ENCODE assay signal across 24 mouse cellular contexts in the genomic region with DNA sequence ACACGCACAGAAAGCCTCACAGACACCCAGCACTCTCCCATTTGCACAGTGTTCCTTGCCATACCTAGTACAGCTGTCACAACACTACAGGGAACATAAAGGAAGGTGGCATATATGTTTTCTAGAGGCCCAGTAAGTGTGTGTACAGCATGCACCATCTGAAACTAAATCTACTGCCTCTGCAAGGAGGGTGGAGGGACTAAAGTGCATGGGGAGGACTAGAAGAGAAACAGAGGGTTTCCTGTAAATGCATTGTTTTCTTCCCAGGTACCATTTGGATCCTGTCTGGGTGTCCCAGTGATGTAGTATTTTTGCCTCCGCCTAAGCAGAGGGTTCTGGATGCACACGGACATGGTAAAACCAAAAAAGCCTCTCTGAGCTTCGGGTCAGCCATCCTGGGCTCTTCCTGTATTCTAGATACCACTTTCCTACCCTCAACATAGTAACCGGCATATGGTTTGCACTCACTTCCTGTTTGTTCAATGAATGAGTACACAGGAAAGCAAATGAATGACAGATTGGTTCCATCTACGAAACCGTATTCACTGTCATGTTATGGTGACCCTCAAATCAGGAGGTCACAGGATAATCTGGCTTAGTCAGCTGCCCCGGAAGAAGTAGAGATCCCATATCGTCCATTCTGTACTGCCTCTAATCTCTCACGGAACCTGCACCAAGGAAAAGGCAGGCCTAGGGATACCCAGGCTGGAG. TPM values are rescaled to one million over a fixed set of nuclear protein-coding genes. Genes with fewer than 3 reads are reported as not detected.
DNase-seq lines count a peak whose midpoint lies in the region; ATAC-seq lines count a peak whose summit lies in the region.
"Had no signal": no experiment of that assay in that cellular context is flagged by ENCODE, and none has a peak within 500 bp of the region (broad histone marks: within the 10 kb centered on the region; RNA-seq: fewer than 3 reads in every experiment).

No protein-coding gene starts in this region.

- H3K9me3 ChIP-seq in liver, embryonic 13.5 days (replicated peaks): no peaks in the 10 kb centered on the region
- no peaks in the 10 kb centered on the region for H3K9me3 ChIP-seq in liver, embryonic 11.5 days (ENCODE audit: control insufficient read depth, low read length)
- H3K9me3 ChIP-seq: embryonic facial prominence, embryonic 15.5 days; hindbrain, embryonic 15.5 days; stomach, embryonic 15.5 days had no signal

- H3K4me3 ChIP-seq in liver, embryonic 13.5 days (replicated peaks): no peak overlapping the region
- H3K4me3 ChIP-seq in liver, embryonic 11.5 days (ENCODE audit: low read depth, low read length): no peak overlapping the region
- H3K4me3 ChIP-seq: embryonic facial prominence, embryonic 15.5 days; heart, adult 2 months; hindbrain, embryonic 15.5 days; left cerebral cortex, adult 2 months; stomach, embryonic 15.5 days had no signal

- peak overlapping the region; percentile 70 for H3K27ac ChIP-seq in liver, embryonic 13.5 days
- no peak overlapping the region; the same call in 1 of the 2 replicates for H3K27ac ChIP-seq in liver, embryonic 11.5 days (ENCODE audit: low read depth, low read length)
- H3K27ac ChIP-seq: embryonic facial prominence, embryonic 15.5 days; heart, adult 2 months; left cerebral cortex, adult 2 months; stomach, embryonic 15.5 days had no signal

- no peak overlapping the region for H3K4me2 ChIP-seq in liver, embryonic 13.5 days
- no peak overlapping the region for H3K4me2 ChIP-seq in liver, embryonic 11.5 days
- H3K4me2 ChIP-seq: embryonic facial prominence, embryonic 15.5 days; hindbrain, embryonic 15.5 days; stomach, embryonic 15.5 days had no signal

- ATAC-seq in liver, embryonic 13.5 days (ENCODE audit: low read depth): 0 out of 2 replicates have a peak, but pooled peaks have one; percentile 13
- no peak for ATAC-seq in liver, embryonic 11.5 days (replicated peaks; ENCODE audit: low FRiP score)
- ATAC-seq in inflammation-experienced regulatory T-cells, adult 6 months: peak; percentile 83
- ATAC-seq: forebrain, embryonic 16.5 days had no signal

- peaks cover 92% of the 10 kb centered on the region for H3K36me3 ChIP-seq in liver, embryonic 13.5 days
- peaks cover 13% of the 10 kb centered on the region; the same call in 1 of the 2 replicates for H3K36me3 ChIP-seq in liver, embryonic 11.5 days (ENCODE audit: control insufficient read depth, insufficient read depth, low read length)
- H3K36me3 ChIP-seq: hindbrain, embryonic 15.5 days had no signal

- H3K27me3 ChIP-seq in liver, embryonic 13.5 days: no peaks in the 10 kb centered on the region
- no peaks in the 10 kb centered on the region for H3K27me3 ChIP-seq in liver, embryonic 11.5 days (replicated peaks; ENCODE audit: control insufficient read depth, insufficient read depth, low read length)
- H3K27me3 ChIP-seq: embryonic facial prominence, embryonic 15.5 days; hindbrain, embryonic 15.5 days; stomach, embryonic 15.5 days had no signal

- WGBS in liver, embryonic 13.5 days (ENCODE audit: insufficient replicate concordance): 55% methylated on average over 10 of the region's 10 CpGs
- 56% methylated on average over 10 of the region's 10 CpGs for WGBS in liver, embryonic 11.5 days

- peaks cover 67% of the 10 kb centered on the region for H3K4me1 ChIP-seq in liver, embryonic 13.5 days (replicated peaks)
- peaks cover 5% of the 10 kb centered on the region; the same call in 1 of the 2 replicates for H3K4me1 ChIP-seq in liver, embryonic 11.5 days (replicated peaks; ENCODE audit: control insufficient read depth, insufficient read depth, low read length)
- H3K4me1 ChIP-seq: stomach, embryonic 15.5 days had no signal

- DNase-seq in liver, embryonic 13.5 days: no peak
- no peak for DNase-seq in liver, embryonic 11.5 days (ENCODE audit: low spot score)
- DNase-seq in 416B (ENCODE audit: low read depth): peak; percentile 63
- DNase-seq in CD4-positive, CD25-positive, alpha-beta regulatory T cell, adult 2 months (ENCODE audit: low read depth, low spot score): peak; percentile 31
- no peak for DNase-seq in layer of hippocampus, adult 11-12 months (ENCODE audit: low spot score)
- DNase-seq in lung, postnatal 36 days: no peak
- DNase-seq: adrenal gland, postnatal 25 days; cerebellum, adult 8-10 months; cerebellum, postnatal 36 days; gastrocnemius, postnatal 10 days; heart, adult 2 months; kidney, adult 18-20 months; kidney, postnatal 4 days; layer of hippocampus, adult 9-11 months; lung, adult 2 months; lung, postnatal 14 days; thymus, adult 18-20 months; thymus, postnatal 36 days had no signal

- H3K9ac ChIP-seq in liver, embryonic 13.5 days: peak overlapping the region; percentile 33; the same call in 1 of the 2 replicates
- H3K9ac ChIP-seq in liver, embryonic 11.5 days (ENCODE audit: low read depth, low read length): no peak overlapping the region
- H3K9ac ChIP-seq: embryonic facial prominence, embryonic 15.5 days; hindbrain, embryonic 15.5 days; stomach, embryonic 15.5 days had no signal

RNA-seq across cellular contexts. Expression of gene Atp2b4, which starts 13.2 kb away (rescaled TPM):
- polyA plus RNA-seq in liver, embryonic 13.5 days (2015; fragmentation: Nextera tagmentation; extraction: Ambion mirVana): 27.5 and 28.8 TPM in 2 replicates
- 17.1 and 19.6 TPM in 2 replicates for polyA plus RNA-seq in liver, embryonic 11.5 days (2014; fragmentation: Nextera tagmentation; extraction: Ambion mirVana)
- 10 to 100 TPM; 13.7 to 26.5 (median 16.2) TPM for polyA plus RNA-seq in inflammation-experienced regulatory T-cells, adult 6 months (2017; shearing (Covaris generic))

Comparison
In these comparisons a context has a peak if more than half of its experiments do, and no peak if none do; other contexts are left out.
1. DNase-seq: peak in 416B (single experiment) and CD4-positive, CD25-positive, alpha-beta regulatory T cell, adult 2 months (single experiment); none in liver, embryonic 13.5 days (single experiment), liver, embryonic 11.5 days (single experiment), layer of hippocampus, adult 11-12 months (single experiment) and lung, postnatal 36 days (single experiment).